Mouse (Mus musculus): ENCODE measurements around the gene Serpina10. TPM values are rescaled to one million over a fixed set of nuclear protein-coding genes. Genes with fewer than 3 reads are reported as not detected.
"Not testable (repeated sequence)": the region's sequence is repeated elsewhere in the genome, so short reads cannot be mapped to it uniquely, and the experiment has no call there.

Serpina10 gene
- total RNA-seq, 2 experiments from 2014 or later: not detected

- no peak for ATAC-seq (replicated peaks; ENCODE audit: low FRiP score, poor library complexity, severe bottlenecking)
These were observed 14.4 kb downstream of the Serpina10 start for GRCm38 (mm10) chr12:103616860-103617261.

GRCm38 (mm10) chr12:103615734-103616133, 15.5 kb downstream of the Serpina10 start:
- no peak for ATAC-seq (replicated peaks; ENCODE audit: low FRiP score, poor library complexity, severe bottlenecking)

GRCm38 (mm10) chr12:103615141-103615540, 16.1 kb downstream of the Serpina10 start:
- ATAC-seq (replicated peaks; ENCODE audit: low FRiP score, poor library complexity, severe bottlenecking): no peak

- no peak for ATAC-seq (replicated peaks; ENCODE audit: low FRiP score, poor library complexity, severe bottlenecking)
These were observed 29.4 kb downstream of the Serpina10 start for GRCm38 (mm10) chr12:103601839-103602238.

GRCm38 (mm10) chr12:103600364-103600763, 30.9 kb downstream of the Serpina10 start:
- no peak for ATAC-seq (replicated peaks; ENCODE audit: low FRiP score, poor library complexity, severe bottlenecking)

- no peak for ATAC-seq (replicated peaks; ENCODE audit: low FRiP score, poor library complexity, severe bottlenecking)
These were observed 32.8 kb downstream of the Serpina10 start for GRCm38 (mm10) chr12:103598411-103598810.

GRCm38 (mm10) chr12:103583771-103584170, 47.5 kb downstream of the Serpina10 start:
- ATAC-seq (replicated peaks; ENCODE audit: low FRiP score, poor library complexity, severe bottlenecking): no peak

- not testable (repeated sequence) for ATAC-seq (replicated peaks; ENCODE audit: low FRiP score, poor library complexity, severe bottlenecking)
These were observed 53.1 kb downstream of the Serpina10 start for GRCm38 (mm10) chr12:103578148-103578547.

- no peak for ATAC-seq (replicated peaks; ENCODE audit: low FRiP score, poor library complexity, severe bottlenecking)
These were observed 61.6 kb downstream of the Serpina10 start for GRCm38 (mm10) chr12:103569690-103570089.

- ATAC-seq (replicated peaks; ENCODE audit: low FRiP score, poor library complexity, severe bottlenecking): no peak
These were observed 64.1 kb downstream of the Serpina10 start for GRCm38 (mm10) chr12:103567129-103567528.

GRCm38 (mm10) chr12:103565151-103565550, 66.1 kb downstream of the Serpina10 start:
- ATAC-seq (replicated peaks; ENCODE audit: low FRiP score, poor library complexity, severe bottlenecking): no peak

Other genes starting within 250 kb of the Serpina10 start
- gene Otub2, start 242.8 kb downstream of the Serpina10 start, total RNA-seq (2015; ENCODE audit: low replicate concordance): 46.6 and 48.4 TPM in 2 replicates
- gene Otub2, start 242.8 kb downstream of the Serpina10 start, total RNA-seq (2017; ENCODE audit: low replicate concordance): 67.2 and 67.9 TPM in 2 replicates
- not detected in 2 replicates for gene 9330161L09Rik, start 223.6 kb downstream of the Serpina10 start, total RNA-seq (2015; ENCODE audit: low replicate concordance)
- gene 9330161L09Rik, start 223.6 kb downstream of the Serpina10 start, total RNA-seq (2017; ENCODE audit: low replicate concordance): 0.42 TPM in 1 of 2 replicates, not detected in the other
- 21.5 and 31.8 TPM in 2 replicates for gene Ddx24, start 205.6 kb downstream of the Serpina10 start, total RNA-seq (2015; ENCODE audit: low replicate concordance)
- 46.3 and 55.2 TPM in 2 replicates for gene Ddx24, start 205.6 kb downstream of the Serpina10 start, total RNA-seq (2017; ENCODE audit: low replicate concordance)
- gene Ifi27, start 197.2 kb downstream of the Serpina10 start, total RNA-seq (2015; ENCODE audit: low replicate concordance): 125 and 138 TPM in 2 replicates
- 117 and 145 TPM in 2 replicates for gene Ifi27, start 197.2 kb downstream of the Serpina10 start, total RNA-seq (2017; ENCODE audit: low replicate concordance)
- 7.5 and 30.9 TPM in 2 replicates for gene Ifi27l2a, start 187.8 kb downstream of the Serpina10 start, total RNA-seq (2015; ENCODE audit: low replicate concordance)
- 3.2 and 26.5 TPM in 2 replicates for gene Ifi27l2a, start 187.8 kb downstream of the Serpina10 start, total RNA-seq (2017; ENCODE audit: low replicate concordance)
- not detected in 2 replicates for gene Ifi27l2b, start 174.2 kb downstream of the Serpina10 start, total RNA-seq (2015; ENCODE audit: low replicate concordance)
- not detected in 2 replicates for gene Ifi27l2b, start 174.2 kb downstream of the Serpina10 start, total RNA-seq (2017; ENCODE audit: low replicate concordance)
- gene Ppp4r4, start 99.2 kb downstream of the Serpina10 start, total RNA-seq (2015; ENCODE audit: low replicate concordance): not detected in 2 replicates
- gene Ppp4r4, start 99.2 kb downstream of the Serpina10 start, total RNA-seq (2017; ENCODE audit: low replicate concordance): 0.42 TPM in 1 of 2 replicates, not detected in the other
- gene Serpina6, start 25.8 kb upstream of the Serpina10 start, total RNA-seq (2015; ENCODE audit: low replicate concordance): not detected in 2 replicates
- gene Serpina6, start 25.8 kb upstream of the Serpina10 start, total RNA-seq (2017; ENCODE audit: low replicate concordance): not detected in 2 replicates
- gene Serpina16, start 44.7 kb upstream of the Serpina10 start, total RNA-seq (2015; ENCODE audit: low replicate concordance): not detected in 2 replicates
- not detected in 2 replicates for gene Serpina16, start 44.7 kb upstream of the Serpina10 start, total RNA-seq (2017; ENCODE audit: low replicate concordance)
- not detected in 2 replicates for gene Serpina1f, start 64.1 kb upstream of the Serpina10 start, total RNA-seq (2015; ENCODE audit: low replicate concordance)
- gene Serpina1f, start 64.1 kb upstream of the Serpina10 start, total RNA-seq (2017; ENCODE audit: low replicate concordance): not detected in 2 replicates
- gene Serpina1d, start 142.1 kb upstream of the Serpina10 start, total RNA-seq (2015; ENCODE audit: low replicate concordance): not detected in 2 replicates
- gene Serpina1d, start 142.1 kb upstream of the Serpina10 start, total RNA-seq (2017; ENCODE audit: low replicate concordance): not detected in 2 replicates
- gene Serpina1b, start 198.9 kb upstream of the Serpina10 start, total RNA-seq (2015; ENCODE audit: low replicate concordance): not detected in 2 replicates
- gene Serpina1b, start 198.9 kb upstream of the Serpina10 start, total RNA-seq (2017; ENCODE audit: low replicate concordance): not detected in 2 replicates
- gene Serpina1a, start 232.1 kb upstream of the Serpina10 start, total RNA-seq (2015; ENCODE audit: low replicate concordance): not detected in 2 replicates
- gene Serpina1a, start 232.1 kb upstream of the Serpina10 start, total RNA-seq (2017; ENCODE audit: low replicate concordance): not detected in 2 replicates

Data from erythroblast, adult 5-6 weeks (primary cell).